Mouse (Mus musculus) limb, embryonic 15.5 days (tissue): ENCODE results near the gene Tmem40. TPM values are rescaled to one million over a fixed set of nuclear protein-coding genes. Genes with fewer than 3 reads are reported as not detected.

Experiments used
- microRNA-seq: library from miRNA; unstranded; fragments of <30 nt; microRNA quantifications from one replicate; pipeline ENCODE4, GENCODE M21; 2016
- polyA plus RNA-seq: library from polyadenylated mRNA; unstranded; fragments of >200 nt; fragmentation: Nextera tagmentation; extraction: Ambion mirVana; gene quantifications from 2 replicates; pipeline ENCODE4 v1.2.1, GENCODE M21; 2015

The Tmem40 gene
- polyA plus RNA-seq, 1 experiment from 2014 or later: 42.0 TPM

Small RNA genes lying within 50 kb of the gene (microRNA-seq; reads per million reads assigned to microRNA genes)
- gene Mir7660: not detected

Other genes starting within 250 kb of the Tmem40 start
- 27.6 and 28.1 TPM in 2 replicates for gene Tsen2, start 217.7 kb downstream of the Tmem40 start, polyA plus RNA-seq
- gene Mkrn2os, start 169.8 kb downstream of the Tmem40 start, polyA plus RNA-seq: 0.06 and 0.15 TPM in 2 replicates
- 29.3 and 29.9 TPM in 2 replicates for gene Mkrn2, start 160.5 kb downstream of the Tmem40 start, polyA plus RNA-seq
- gene Raf1, start 85.8 kb downstream of the Tmem40 start, polyA plus RNA-seq: 79.5 and 87.3 TPM in 2 replicates
- gene Cand2, start 12.1 kb upstream of the Tmem40 start, polyA plus RNA-seq: 33.8 and 36.2 TPM in 2 replicates
- 1,698 and 2,211 TPM in 2 replicates for gene Rpl32, start 46.3 kb upstream of the Tmem40 start, polyA plus RNA-seq
- gene Efcab12, start 76.0 kb upstream of the Tmem40 start, polyA plus RNA-seq: 0.21 and 0.32 TPM in 2 replicates
- gene Mbd4, start 91.0 kb upstream of the Tmem40 start, polyA plus RNA-seq: 16.7 and 18.6 TPM in 2 replicates
- 19.6 and 23.4 TPM in 2 replicates for gene Ift122, start 91.1 kb upstream of the Tmem40 start, polyA plus RNA-seq
- 0.12 and 0.16 TPM in 2 replicates for gene Rho, start 169.3 kb upstream of the Tmem40 start, polyA plus RNA-seq
- not detected in 2 replicates for gene H1foo, start 182.5 kb upstream of the Tmem40 start, polyA plus RNA-seq
- gene Plxnd1, start 232.6 kb upstream of the Tmem40 start, polyA plus RNA-seq: 31.7 and 32.2 TPM in 2 replicates